Mouse (Mus musculus) stomach, embryonic 14.5 days (tissue): Measurements from ENCODE around the gene Gcnt2. TPM values are rescaled to one million over a fixed set of nuclear protein-coding genes. Genes with fewer than 3 reads are reported as not detected.
"Not testable (repeated sequence)": the region's sequence is repeated elsewhere in the genome, so short reads cannot be mapped to it uniquely, and the experiment has no call there.

ENCODE experiments used
- ATAC-seq: fragments of 200-750 bp; cut with Nextera tagmentation; 2 replicates; pipeline ENCODE4 v1.8.0; 2017; ENCODE audit warnings: low read depth, moderate TSS enrichment; ENCODE audit not compliant: insufficient number of reproducible peaks, insufficient read depth, low FRiP score
- H3K27ac ChIP-seq: fragments of 300-500 bp; sonication (generic); 2 replicates; pipeline ENCODE4 v1.5.1; 2014; ENCODE audit warnings: mild to moderate bottlenecking, low read length, moderate library complexity, mixed read lengths
- H3K27me3 ChIP-seq: fragments of 300-500 bp; sonication (generic); 2 replicates; pipeline ENCODE4 v1.6.1; 2014; ENCODE audit warnings: low read length, control low read depth, mixed read lengths; ENCODE audit not compliant: control insufficient read depth, insufficient read depth
- H3K36me3 ChIP-seq: fragments of 300-500 bp; sonication (generic); 2 replicates; pipeline ENCODE4 v1.6.1; 2014; ENCODE audit warnings: mild to moderate bottlenecking, control low read depth, low read length, moderate library complexity, mixed read lengths; ENCODE audit not compliant: control insufficient read depth, insufficient read depth
- H3K4me1 ChIP-seq: fragments of 300-500 bp; sonication (generic); 2 replicates; pipeline ENCODE4 v1.6.1; 2014; ENCODE audit warnings: low read length, control low read depth, mixed read lengths; ENCODE audit not compliant: control insufficient read depth, insufficient read depth
- H3K4me2 ChIP-seq: fragments of 300-500 bp; sonication (generic); replicated peaks from 2 replicates; pipeline ENCODE4 v1.6.1; 2014; ENCODE audit warnings: low read depth, low read length, control low read depth
- H3K4me3 ChIP-seq: fragments of 300-500 bp; sonication (generic); 2 replicates; pipeline ENCODE4 v1.5.1; 2014; ENCODE audit warnings: low read depth, low read length, control low read depth
- H3K9ac ChIP-seq: fragments of 300-500 bp; sonication (generic); replicated peaks from 2 replicates; pipeline ENCODE4 v1.6.1; 2014; ENCODE audit warnings: low read depth, mild to moderate bottlenecking, control low read depth, low read length, moderate library complexity, mixed read lengths
- H3K9me3 ChIP-seq: fragments of 300-500 bp; sonication (generic); 2 replicates; pipeline ENCODE4 v1.6.1; 2016; ENCODE audit warnings: low read depth, low read length, control low read depth; ENCODE audit not compliant: control insufficient read depth
- WGBS: fragments of 180-500 bp; shearing (Covaris S2); extraction: QIAGEN DNeasy Blood & Tissue Kit; methylation state at CpG from one replicate; pipeline ENCODE4 v1.1.7; 2014; 5-methylcytosine and 5-hydroxymethylcytosine counted together
- polyA plus RNA-seq: library from polyadenylated mRNA; unstranded; fragments of >200 nt; fragmentation: Nextera tagmentation; extraction: Ambion mirVana; gene quantifications from 2 replicates; pipeline ENCODE4 v1.2.1, GENCODE M21; 2014

Gene Gcnt2
- polyA plus RNA-seq, 1 experiment from 2014 or later: 8.3 TPM

DNA sequence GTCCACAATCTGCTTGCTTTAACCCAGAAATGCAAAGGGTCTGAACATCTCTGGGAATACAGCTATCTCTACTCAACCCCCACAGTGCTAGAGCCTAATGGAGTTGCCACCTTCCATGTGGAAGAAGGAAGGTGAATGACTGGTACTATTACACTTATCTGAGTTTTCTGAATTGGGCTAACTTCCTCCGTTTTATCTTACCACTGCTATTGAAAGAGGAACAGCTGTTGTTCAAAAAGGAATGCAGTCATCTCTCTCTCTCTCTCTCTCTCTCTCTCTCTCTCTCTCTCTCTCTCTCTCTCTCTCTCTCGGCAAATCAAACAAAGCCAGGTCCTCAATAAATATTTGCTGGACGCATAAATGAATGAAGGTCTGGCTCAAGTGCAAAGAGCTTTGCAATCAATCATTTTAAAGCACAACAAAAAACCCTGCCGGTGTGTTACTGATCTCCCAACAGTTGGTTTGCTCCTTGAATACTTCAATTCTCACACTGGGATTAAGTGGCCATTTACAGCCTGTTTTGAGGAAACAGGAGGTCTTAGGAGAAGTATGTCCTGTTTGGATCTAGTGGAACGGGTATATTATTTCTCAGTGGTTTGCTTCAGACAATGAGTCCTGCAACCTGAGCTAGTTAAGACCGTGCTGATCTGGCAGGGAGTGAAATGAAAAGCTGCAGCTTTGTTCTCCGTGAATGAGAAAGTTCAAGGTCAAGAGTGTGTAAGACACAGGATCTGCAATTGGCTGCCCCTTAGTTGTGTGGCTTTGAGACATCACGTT, 135.1 kb downstream of the Gcnt2 start:
- ATAC-seq: peak; percentile 23; the same call in 1 of the 2 replicates
- Histone ChIP-seq H3K27me3 (no peaks in the 10 kb centered on the region), H3K36me3 (no peaks in the 10 kb centered on the region), H3K9me3 (no peaks in the 10 kb centered on the region), H3K4me2 (peak overlapping the region; percentile 31), H3K27ac (peak overlapping the region; percentile 45; the same call in 1 of the 2 replicates), H3K9ac (no peak overlapping the region), H3K4me3 (no peak overlapping the region), H3K4me1 (0 out of 2 replicates have a peak, but pooled peaks cover 5% of the 10 kb centered on the region)
- 2% methylated on average over 8 of the region's 8 CpGs for WGBS

DNA sequence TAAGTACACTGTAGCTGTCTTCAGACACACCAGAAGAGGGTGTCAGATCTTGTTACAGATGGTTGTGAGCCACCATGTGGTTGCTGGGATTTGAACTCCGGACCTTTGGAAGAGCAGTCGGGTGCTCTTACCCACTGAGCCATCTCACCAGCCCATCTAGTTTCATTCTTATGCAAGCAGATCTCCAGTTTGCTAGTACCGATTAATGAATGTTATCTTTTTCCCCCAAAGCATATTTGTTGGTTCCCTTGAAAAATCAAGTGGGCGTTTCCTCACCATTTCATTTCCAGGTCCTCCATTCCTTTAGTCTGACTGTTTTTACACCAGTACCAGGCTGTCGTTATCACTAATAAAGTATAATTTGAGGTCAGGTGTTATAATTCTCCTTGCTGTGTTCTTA, 139.0 kb downstream of the Gcnt2 start:
- not testable (repeated sequence) for H3K36me3 ChIP-seq, H3K27ac ChIP-seq, H3K4me3 ChIP-seq, H3K9ac ChIP-seq, ATAC-seq, H3K4me2 ChIP-seq, H3K27me3 ChIP-seq, H3K9me3 ChIP-seq
- peaks cover 12% of the 10 kb centered on the region; the same call in 1 of the 2 replicates for H3K4me1 ChIP-seq
- 92% methylated on average over 5 of the region's 5 CpGs for WGBS

DNA sequence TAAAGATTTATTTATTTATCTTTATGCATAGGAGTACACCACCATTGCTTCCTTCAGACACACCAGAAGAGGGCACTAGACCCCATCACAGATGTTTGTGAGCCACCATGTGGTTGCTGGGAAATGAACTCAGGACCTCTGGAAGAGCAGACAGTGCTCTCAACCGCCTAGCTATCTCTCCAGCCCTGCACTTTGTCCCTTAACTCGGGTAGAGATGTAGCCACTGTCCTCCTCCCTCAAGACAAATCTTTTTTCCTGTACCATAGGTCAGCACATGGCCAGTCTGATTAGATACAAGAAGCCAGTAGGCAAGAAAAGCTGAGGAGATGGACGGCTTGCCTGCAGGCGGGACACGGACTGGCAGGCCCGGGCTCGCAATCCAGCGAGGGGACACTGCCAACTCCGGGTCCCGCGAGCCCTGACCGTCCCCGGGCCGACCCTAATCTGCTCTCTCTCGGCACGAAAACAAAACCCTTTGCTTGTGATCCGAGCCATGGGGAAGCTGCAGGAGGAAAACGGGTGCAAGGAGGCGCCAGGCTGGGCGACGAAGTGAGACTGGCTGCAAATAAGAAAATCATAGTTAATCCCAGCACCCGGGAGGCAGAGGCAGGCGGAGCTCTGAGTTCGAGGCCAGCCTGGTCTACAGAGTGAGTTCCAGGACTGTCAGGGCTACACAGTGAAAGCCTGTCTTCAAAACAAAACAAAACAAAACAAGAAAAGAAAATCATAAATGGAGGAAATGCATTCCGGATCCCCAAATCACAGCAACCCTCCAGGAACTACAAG, 140.8 kb downstream of the Gcnt2 start:
- Histone ChIP-seq H3K4me1 (peaks cover 7% of the 10 kb centered on the region; the same call in 1 of the 2 replicates), H3K36me3 (peaks cover 10% of the 10 kb centered on the region), H3K27ac (peak overlapping the region; percentile 93), H3K9me3 (no peaks in the 10 kb centered on the region), H3K4me3 (peak overlapping the region; percentile 93), H3K27me3 (no peaks in the 10 kb centered on the region), H3K9ac (peak overlapping the region; percentile 29), H3K4me2 (peak overlapping the region; percentile 86)
- WGBS: 1% methylated on average over 25 of the region's 25 CpGs
- peak; percentile 40; the same call in 1 of the 2 replicates for ATAC-seq

DNA sequence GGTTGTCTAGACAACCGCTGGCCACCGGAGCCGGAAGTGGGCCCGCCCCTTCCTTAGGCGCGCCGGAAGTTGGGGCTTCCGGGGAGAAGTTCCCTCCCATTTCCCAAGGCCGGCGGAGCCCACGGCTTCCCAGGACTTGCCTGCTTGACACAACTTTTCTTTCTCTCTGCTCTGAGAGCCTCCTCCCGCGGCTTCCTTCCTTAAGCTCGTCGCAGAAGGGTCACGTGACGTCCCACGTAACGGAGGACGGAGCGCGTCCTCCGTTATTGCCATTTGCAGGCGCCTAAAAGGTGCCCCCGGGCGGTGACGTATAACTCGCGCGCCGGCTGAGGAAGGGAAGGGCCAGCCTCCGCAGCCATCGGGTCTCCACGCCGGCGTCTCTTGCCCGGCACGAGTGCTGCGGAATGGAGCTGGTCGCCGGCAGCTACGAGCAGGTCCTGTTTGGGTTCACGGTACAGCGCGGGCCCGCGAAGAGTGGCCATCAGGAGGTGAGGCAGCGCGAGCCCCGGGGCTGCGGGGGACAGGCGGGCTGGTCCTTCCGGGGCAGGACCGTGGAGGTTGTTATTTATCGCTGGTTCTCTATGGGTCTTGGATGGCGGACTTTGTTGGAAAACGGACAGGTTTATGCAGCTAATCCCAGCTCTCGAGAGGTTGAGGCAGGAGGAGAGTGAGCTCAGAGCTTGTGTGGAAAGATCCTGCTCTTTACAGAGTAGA, 141.5 kb downstream of the Gcnt2 start, which contains the start of gene Pak1ip1:
Gene Pak1ip1 (plus strand): TSS at position 98 of the 714 bp plus-strand sequence.
- peaks cover 17% of the 10 kb centered on the region for H3K36me3 ChIP-seq
- peak; percentile 95 for ATAC-seq
- H3K4me1 ChIP-seq: peaks cover 7% of the 10 kb centered on the region; the same call in 1 of the 2 replicates
- peak within 1 kb of the TSS; percentile 72 for H3K9ac ChIP-seq
- peak within 1 kb of the TSS; percentile 86 for H3K4me2 ChIP-seq
- no peaks in the 10 kb centered on the region for H3K27me3 ChIP-seq
- H3K9me3 ChIP-seq: no peaks in the 10 kb centered on the region
- WGBS: under 1% methylated on average over 58 of the region's 58 CpGs
- H3K27ac ChIP-seq: peak within 1 kb of the TSS; percentile 93
- H3K4me3 ChIP-seq: peak within 1 kb of the TSS; percentile 93

DNA sequence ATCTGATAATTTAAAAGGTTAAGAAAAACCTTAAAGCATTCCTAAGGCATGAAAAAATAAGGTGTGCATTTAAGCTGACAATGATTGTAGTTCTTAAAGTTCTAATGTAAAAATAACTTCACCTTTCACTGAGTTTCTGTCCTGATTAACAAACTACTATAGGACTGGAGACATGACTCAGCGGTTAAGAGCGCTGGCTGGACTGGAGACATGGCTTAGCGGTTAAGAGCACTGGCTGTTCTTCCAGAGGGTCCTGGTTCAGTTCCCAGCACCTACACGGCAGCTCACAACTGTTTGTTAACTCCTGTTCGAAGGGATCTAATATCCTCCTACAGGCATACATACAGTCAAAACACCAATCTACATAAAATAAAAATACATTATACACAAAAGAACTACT, 142.4 kb downstream of the Gcnt2 start:
- Histone ChIP-seq H3K27ac (no peak overlapping the region), H3K9me3 (no peaks in the 10 kb centered on the region), H3K4me2 (peak overlapping the region; percentile 84), H3K36me3 (peaks cover 26% of the 10 kb centered on the region), H3K27me3 (no peaks in the 10 kb centered on the region), H3K4me3 (peak overlapping the region; percentile 93), H3K4me1 (peaks cover 7% of the 10 kb centered on the region; the same call in 1 of the 2 replicates), H3K9ac (no peak overlapping the region)
- no peak for ATAC-seq
- 82% methylated on average over 5 of the region's 5 CpGs for WGBS

DNA sequence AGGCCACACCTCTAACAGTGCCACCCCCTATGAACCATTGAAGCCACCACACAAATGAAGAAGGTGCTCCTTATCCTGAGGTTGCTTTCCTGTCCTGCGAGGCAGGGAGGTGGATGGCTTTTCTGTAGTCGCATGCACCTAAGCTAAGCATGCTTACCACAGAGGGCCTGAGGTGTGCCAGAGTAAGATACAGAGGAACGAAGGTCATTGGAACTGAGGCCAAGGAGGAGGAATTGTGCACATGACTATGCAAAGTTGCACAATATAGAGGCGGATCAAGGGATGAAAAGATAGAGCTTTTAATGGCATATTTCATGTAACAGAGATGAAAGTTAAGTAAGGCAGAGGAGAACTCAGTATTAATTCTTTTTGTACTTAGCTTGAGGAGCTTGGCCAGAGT, 146.7 kb downstream of the Gcnt2 start:
- WGBS: 97% methylated on average over 4 of the region's 4 CpGs
- H3K36me3 ChIP-seq: peaks cover 65% of the 10 kb centered on the region

DNA sequence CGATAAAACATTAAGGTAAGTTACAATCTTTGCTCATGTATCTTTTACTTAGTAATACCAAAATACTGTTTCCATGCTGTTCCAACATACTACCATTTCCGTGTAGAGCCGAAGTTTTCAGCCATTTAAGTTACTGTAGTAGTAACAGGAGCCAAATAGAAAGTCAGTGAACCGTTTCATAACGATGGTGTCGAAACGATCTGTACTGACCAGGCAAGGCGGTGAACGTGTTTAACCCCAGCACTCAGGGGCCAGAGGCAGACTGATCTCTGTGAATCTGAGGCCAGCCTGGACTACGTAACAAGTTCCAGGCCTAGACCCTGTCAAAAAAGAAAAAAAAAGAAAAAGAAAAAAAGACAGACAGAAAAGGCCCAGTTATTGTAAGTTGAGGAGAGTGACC, 148.7 kb downstream of the Gcnt2 start:
- Histone ChIP-seq H3K9ac (no peak overlapping the region), H3K9me3 (no peaks in the 10 kb centered on the region), H3K4me1 (no peaks in the 10 kb centered on the region), H3K36me3 (peaks cover 76% of the 10 kb centered on the region), H3K27ac (no peak overlapping the region), H3K4me3 (no peak overlapping the region), H3K4me2 (no peak overlapping the region), H3K27me3 (no peaks in the 10 kb centered on the region)
- ATAC-seq: no peak
- 95% methylated on average over 10 of the region's 10 CpGs for WGBS

More for the DNA sequence above, 146.7 kb downstream of the Gcnt2 start:
- ATAC-seq: no peak
- Histone ChIP-seq H3K9me3 (no peaks in the 10 kb centered on the region), H3K4me2 (no peak overlapping the region), H3K9ac (no peak overlapping the region), H3K27ac (no peak overlapping the region), H3K4me1 (peaks cover 4% of the 10 kb centered on the region; the same call in 1 of the 2 replicates), H3K4me3 (no peak overlapping the region), H3K27me3 (no peaks in the 10 kb centered on the region)

DNA sequence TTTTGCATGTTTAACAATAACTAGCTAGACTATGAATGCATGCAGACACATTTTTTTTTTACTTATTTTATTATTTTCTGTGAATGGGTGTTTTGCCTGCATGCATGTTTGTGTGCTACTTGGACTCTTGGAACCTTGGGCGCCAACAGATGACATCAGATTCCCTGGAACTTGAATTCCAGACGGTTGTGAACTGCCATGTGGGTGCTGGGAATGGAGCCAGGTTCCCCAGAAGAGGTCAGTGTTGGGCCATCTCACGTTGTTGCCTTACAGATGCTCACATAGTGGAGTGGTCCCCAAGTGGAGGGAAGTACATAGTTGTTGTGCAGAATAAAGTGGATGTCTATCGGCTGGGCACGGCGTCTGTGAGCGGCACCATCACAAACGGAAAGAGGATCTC, 149.4 kb downstream of the Gcnt2 start:
- Histone ChIP-seq H3K9ac (no peak overlapping the region), H3K27me3 (no peaks in the 10 kb centered on the region), H3K27ac (no peak overlapping the region), H3K9me3 (no peaks in the 10 kb centered on the region), H3K36me3 (peaks cover 76% of the 10 kb centered on the region), H3K4me3 (no peak overlapping the region), H3K4me2 (no peak overlapping the region), H3K4me1 (no peaks in the 10 kb centered on the region)
- 82% methylated on average over 8 of the region's 8 CpGs for WGBS
- no peak for ATAC-seq
